ENCODE assay signal across 19 mouse cellular contexts in genomic region chr9:69361951-69362445, GRCm38 (mm10). TPM values are rescaled to one million over a fixed set of nuclear protein-coding genes. Genes with fewer than 3 reads are reported as not detected.
DNase-seq lines count a peak whose midpoint lies in the region; TF ChIP-seq lines count a peak whose summit lies in the region.
"Had no signal": no experiment of that assay in that cellular context is flagged by ENCODE, and none has a peak within 500 bp of the region (broad histone marks: within the 10 kb centered on the region; RNA-seq: fewer than 3 reads in every experiment).

No protein-coding gene starts in this region.

- H3K27ac ChIP-seq in gastrocnemius, adult 2 months, result peak overlapping the region; percentile 84
- H3K27ac ChIP-seq: embryonic facial prominence, embryonic 13.5 days; embryonic facial prominence, embryonic 15.5 days; forebrain, embryonic 13.5 days; forebrain, embryonic 15.5 days had no signal

- H3K4me3 ChIP-seq in gastrocnemius, adult 2 months, result no peak overlapping the region
- H3K4me3 ChIP-seq: embryonic facial prominence, embryonic 13.5 days; embryonic facial prominence, embryonic 15.5 days; erythroblast, embryonic 14.5 days; forebrain, embryonic 13.5 days; forebrain, embryonic 15.5 days had no signal

- intact Hi-C loops in gastrocnemius, adult 2 months (cut with DNase I), result loop anchor here (5.0 to 10.0 kb wide), 3 partner anchors 50 to 527 kb away; no protein-coding TSS in a partner anchor

- DNase-seq in gastrocnemius, adult 2 months, result no peak
- no peak for DNase-seq in gastrocnemius, postnatal 25 days
- DNase-seq in T-cell, adult 2 months (ENCODE audit: low spot score), result peak; percentile 3
- peak; percentile 58 for DNase-seq in fat pad, adult 2 months (ENCODE audit: extremely low read depth, low read depth, low spot score)
- peak; percentile 25 to 59 for DNase-seq in natural killer cell, adult 2 months (ENCODE audit: low spot score in 2 of 2)
- no peak for DNase-seq in kidney, postnatal 14 days
- no peak for DNase-seq in urinary bladder, adult 18-20 months (ENCODE audit: low spot score in 2 of 2)
- DNase-seq: adrenal gland, adult 2 months; adrenal gland, postnatal 10 days; adrenal gland, postnatal 25 days; B cell, adult 2 months; cerebellum, adult 9-10 months; embryo, embryonic 11 days; forebrain, postnatal 0 days had no signal

- TF ChIP-seq CTCF in gastrocnemius, adult 2 months (IDR thresholded peaks at IDR 0.05), result no peak

RNA-seq across cellular contexts. Expression of gene Ice2, which starts 35.7 kb away (rescaled TPM):
- total RNA-seq in gastrocnemius, adult 2 months (2021), result 1 to 10 TPM; 4.7 to 7.1 TPM
- total RNA-seq in gastrocnemius, postnatal 25 days (2021), result 1 to 10 TPM; 3.8 to 4.9 TPM

Comparison
In these comparisons a context has a peak if more than half of its experiments do, and no peak if none do; other contexts are left out.
1. DNase-seq: peak in T-cell, adult 2 months (single experiment), fat pad, adult 2 months (single experiment) and natural killer cell, adult 2 months (2 of 2); none in gastrocnemius, adult 2 months (single experiment), gastrocnemius, postnatal 25 days (single experiment), kidney, postnatal 14 days (single experiment) and urinary bladder, adult 18-20 months (0 of 2).